Mouse (Mus musculus) ovary, adult 18-20 months (tissue): Measurements from ENCODE around the gene 4931428F04Rik.
A peak's percentile ranks its signal among the peaks of the same experiment; 100 is the strongest.
"Not testable (repeated sequence)": the region's sequence is repeated elsewhere in the genome, so short reads cannot be mapped to it uniquely, and the experiment has no call there.

Experiments
- DNase-seq: peaks from one replicate; pipeline ENCODE4 v3.0.0; 2022; ENCODE audit warnings: low spot score, mixed read lengths

4931428F04Rik gene

GRCm38 (mm10) chr8:105261326-105261980, 28.2 kb downstream of the 4931428F04Rik start:
- DNase-seq, result no peak

- no peak for DNase-seq
Measured at GRCm38 (mm10) chr8:105260371-105261099, 29.1 kb downstream of the 4931428F04Rik start.

GRCm38 (mm10) chr8:105259721-105260320, 29.8 kb downstream of the 4931428F04Rik start:
- DNase-seq, result no peak

GRCm38 (mm10) chr8:105258911-105259720, 30.5 kb downstream of the 4931428F04Rik start:
- no peak for DNase-seq

GRCm38 (mm10) chr8:105257318-105258114, 32.1 kb downstream of the 4931428F04Rik start:
- no peak for DNase-seq

- peak; percentile 73 for DNase-seq
Measured at GRCm38 (mm10) chr8:105254966-105255350, 34.7 kb downstream of the 4931428F04Rik start, which contains the start of gene B3gnt9. TSS of gene B3gnt9 (minus strand) at chr8:105255153.

GRCm38 (mm10) chr8:105254152-105254965, 35.3 kb downstream of the 4931428F04Rik start:
- DNase-seq, result peak; percentile 79

- DNase-seq, result no peak
Measured at GRCm38 (mm10) chr8:105253766-105254151, 35.9 kb downstream of the 4931428F04Rik start.

GRCm38 (mm10) chr8:105252680-105253537, 36.8 kb downstream of the 4931428F04Rik start:
- no peak for DNase-seq

- DNase-seq, result no peak
Measured at GRCm38 (mm10) chr8:105251954-105252353, 37.7 kb downstream of the 4931428F04Rik start.

- DNase-seq, result no peak
Measured at GRCm38 (mm10) chr8:105241016-105241415, 48.6 kb downstream of the 4931428F04Rik start.

- no peak for DNase-seq
Measured at GRCm38 (mm10) chr8:105237442-105238142, 52.1 kb downstream of the 4931428F04Rik start.

GRCm38 (mm10) chr8:105235206-105235605, 54.5 kb downstream of the 4931428F04Rik start:
- no peak for DNase-seq

GRCm38 (mm10) chr8:105233126-105233935, 56.3 kb downstream of the 4931428F04Rik start:
- no peak for DNase-seq

- DNase-seq, result not testable (repeated sequence)
Measured at GRCm38 (mm10) chr8:105232321-105232693, 57.4 kb downstream of the 4931428F04Rik start.

- DNase-seq, result no peak
Measured at GRCm38 (mm10) chr8:105231503-105232320, 58.0 kb downstream of the 4931428F04Rik start.
